Mouse (Mus musculus): ENCODE measurements at regions not wholly inside any gene's neighbourhood (a gene's known extent, or its start where the extent isn't known, plus 50 kb on each side); places are given as distances from the start of the nearest gene placed in this dataset.
"Not testable (repeated sequence)": the region's sequence is repeated elsewhere in the genome, so short reads cannot be mapped to it uniquely, and the experiment has no call there.

DNA sequence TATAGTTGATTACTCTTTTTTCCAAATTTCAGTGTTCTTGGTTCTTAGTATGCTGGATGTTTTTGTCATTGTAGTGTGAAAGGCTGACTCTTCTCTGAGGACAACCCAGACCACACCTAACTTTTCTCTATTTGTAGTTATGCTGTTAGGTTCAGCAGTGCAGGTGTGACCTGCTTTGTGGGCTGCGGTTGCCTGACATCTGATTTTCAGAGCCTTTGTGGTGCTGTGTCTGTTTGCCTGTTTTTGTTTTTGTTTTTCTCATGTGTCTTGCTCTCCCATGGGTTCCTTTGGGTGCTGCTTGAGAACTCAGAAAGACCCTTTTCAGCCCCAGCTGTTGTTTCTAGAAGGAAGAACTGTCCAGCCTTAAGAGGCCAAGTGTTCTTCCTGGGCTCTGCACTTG lies 52.0 kb upstream of the Trpm1 start:
- DNase-seq (ENCODE audit: low spot score) = no peak

DNA sequence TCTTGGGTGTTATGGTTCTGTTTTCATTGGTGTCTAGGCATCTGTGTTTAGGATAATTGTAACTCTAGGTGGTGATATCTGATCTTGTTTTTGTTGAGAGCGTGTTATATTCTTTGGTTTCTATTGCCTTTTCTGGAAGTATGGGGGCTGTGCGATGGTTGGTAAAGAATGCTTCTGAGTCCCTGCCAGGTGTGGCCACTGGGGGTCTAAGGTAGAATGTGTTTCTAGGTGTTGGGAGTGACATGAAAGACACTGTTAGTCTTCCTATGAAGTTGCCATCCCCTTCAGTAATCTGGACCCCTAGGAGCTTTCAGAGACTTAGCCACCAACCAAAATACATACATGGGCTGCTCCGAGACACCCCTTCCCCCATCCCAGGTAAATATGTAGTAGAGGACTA lies 54.0 kb upstream of the Trpm1 start:
- no peak overlapping the region for H3K4me3 ChIP-seq (ENCODE audit: low read depth, low read length)
- H3K4me1 ChIP-seq (ENCODE audit: control insufficient read depth, insufficient read depth, low read length) = no peaks in the 10 kb centered on the region
- WGBS = 94% methylated on average over 3 of the region's 3 CpGs
- H3K4me2 ChIP-seq (ENCODE audit: low read length) = no peak overlapping the region
- no peak overlapping the region for H3K27ac ChIP-seq (ENCODE audit: low read depth, low read length)
- no peaks in the 10 kb centered on the region for H3K36me3 ChIP-seq (ENCODE audit: control insufficient read depth, insufficient read depth, low read length)
- H3K9ac ChIP-seq (ENCODE audit: low read length) = no peak overlapping the region
- DNase-seq (ENCODE audit: low spot score) = no peak
- ATAC-seq = no peak
- no peaks in the 10 kb centered on the region for H3K27me3 ChIP-seq (replicated peaks; ENCODE audit: control insufficient read depth, insufficient read depth, low read length)
- H3K9me3 ChIP-seq (replicated peaks; ENCODE audit: control insufficient read depth, low read length) = no peaks in the 10 kb centered on the region; the same call in 1 of the 2 replicates

More for the DNA sequence above, 52.0 kb upstream of the Trpm1 start:
- Histone ChIP-seq H3K9ac (ENCODE audit: low read length) (no peak overlapping the region), H3K36me3 (ENCODE audit: control insufficient read depth, insufficient read depth, low read length) (no peaks in the 10 kb centered on the region), H3K4me3 (ENCODE audit: low read depth, low read length) (no peak overlapping the region), H3K27ac (ENCODE audit: low read depth, low read length) (no peak overlapping the region), H3K9me3 (replicated peaks; ENCODE audit: control insufficient read depth, low read length) (no peaks in the 10 kb centered on the region; the same call in 1 of the 2 replicates), H3K4me2 (ENCODE audit: low read length) (no peak overlapping the region), H3K4me1 (ENCODE audit: control insufficient read depth, insufficient read depth, low read length) (no peaks in the 10 kb centered on the region), H3K27me3 (replicated peaks; ENCODE audit: control insufficient read depth, insufficient read depth, low read length) (no peaks in the 10 kb centered on the region)
- ATAC-seq = no peak
- WGBS = 91% methylated on average over 1 of the region's 1 CpGs

DNA sequence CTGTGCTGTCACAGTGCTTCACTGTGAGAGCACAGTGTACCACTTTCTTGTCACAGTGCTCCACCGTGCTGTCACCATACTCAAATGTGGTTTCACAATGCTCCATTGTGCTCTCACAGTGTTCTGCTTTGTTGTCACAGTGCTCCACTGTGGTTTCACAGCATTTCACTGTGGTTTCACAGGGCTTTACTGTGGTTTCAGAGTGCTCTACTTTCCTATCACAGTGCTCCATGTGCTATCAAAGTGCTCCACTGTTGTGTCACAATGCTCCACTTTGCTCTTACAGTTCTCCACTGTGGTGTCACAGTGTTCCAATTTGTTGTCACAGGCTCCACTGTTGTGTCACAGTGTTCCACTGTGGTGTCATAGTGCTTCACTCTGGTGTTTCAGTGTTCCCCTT lies 63.6 kb upstream of the Trpm1 start:
- no peak overlapping the region for H3K9ac ChIP-seq (ENCODE audit: low read length)

DNA sequence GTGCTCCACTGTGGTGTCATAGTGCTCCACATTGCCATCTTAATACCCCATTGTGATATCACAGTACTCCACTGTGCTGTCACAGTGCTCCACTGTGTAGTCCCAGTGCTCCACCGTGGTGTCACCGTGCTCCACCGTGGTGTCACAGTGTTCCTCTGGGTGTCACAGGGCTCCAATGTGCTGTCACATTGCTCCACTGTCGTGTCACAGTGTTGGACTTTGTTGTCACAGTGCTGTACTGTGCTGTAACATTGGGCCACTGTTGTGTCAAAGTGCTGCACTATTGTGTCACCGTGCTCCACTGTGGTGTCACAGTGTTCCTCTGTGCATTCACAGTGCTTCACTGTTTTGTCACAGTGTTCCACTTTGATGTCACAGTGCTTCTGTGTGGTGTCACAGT lies 64.6 kb upstream of the Trpm1 start:
- no peak overlapping the region for H3K27ac ChIP-seq (ENCODE audit: low read depth, low read length)
- no peak overlapping the region for H3K4me2 ChIP-seq (ENCODE audit: low read length)
- H3K27me3 ChIP-seq (replicated peaks; ENCODE audit: control insufficient read depth, insufficient read depth, low read length) = no peaks in the 10 kb centered on the region
- ATAC-seq = no peak
- no peaks in the 10 kb centered on the region for H3K9me3 ChIP-seq (replicated peaks; ENCODE audit: control insufficient read depth, low read length)
- H3K4me3 ChIP-seq (ENCODE audit: low read depth, low read length) = no peak overlapping the region
- no peaks in the 10 kb centered on the region for H3K4me1 ChIP-seq (ENCODE audit: control insufficient read depth, insufficient read depth, low read length)
- no peak for DNase-seq (ENCODE audit: low spot score)
- H3K9ac ChIP-seq (ENCODE audit: low read length) = no peak overlapping the region
- H3K36me3 ChIP-seq (ENCODE audit: control insufficient read depth, insufficient read depth, low read length) = no peaks in the 10 kb centered on the region
- WGBS = 91% methylated on average over 5 of the region's 5 CpGs

More for the DNA sequence above, 63.6 kb upstream of the Trpm1 start:
- H3K4me2 ChIP-seq (ENCODE audit: low read length) = no peak overlapping the region
- 76% methylated on average over 1 of the region's 1 CpGs for WGBS
- no peaks in the 10 kb centered on the region for H3K9me3 ChIP-seq (replicated peaks; ENCODE audit: control insufficient read depth, low read length)
- DNase-seq (ENCODE audit: low spot score) (no peak), ATAC-seq (no peak)
- no peak overlapping the region for H3K4me3 ChIP-seq (ENCODE audit: low read depth, low read length)
- no peaks in the 10 kb centered on the region for H3K27me3 ChIP-seq (replicated peaks; ENCODE audit: control insufficient read depth, insufficient read depth, low read length)
- H3K4me1 ChIP-seq (ENCODE audit: control insufficient read depth, insufficient read depth, low read length) = no peaks in the 10 kb centered on the region
- H3K27ac ChIP-seq (ENCODE audit: low read depth, low read length) = no peak overlapping the region
- no peaks in the 10 kb centered on the region for H3K36me3 ChIP-seq (ENCODE audit: control insufficient read depth, insufficient read depth, low read length)

DNA sequence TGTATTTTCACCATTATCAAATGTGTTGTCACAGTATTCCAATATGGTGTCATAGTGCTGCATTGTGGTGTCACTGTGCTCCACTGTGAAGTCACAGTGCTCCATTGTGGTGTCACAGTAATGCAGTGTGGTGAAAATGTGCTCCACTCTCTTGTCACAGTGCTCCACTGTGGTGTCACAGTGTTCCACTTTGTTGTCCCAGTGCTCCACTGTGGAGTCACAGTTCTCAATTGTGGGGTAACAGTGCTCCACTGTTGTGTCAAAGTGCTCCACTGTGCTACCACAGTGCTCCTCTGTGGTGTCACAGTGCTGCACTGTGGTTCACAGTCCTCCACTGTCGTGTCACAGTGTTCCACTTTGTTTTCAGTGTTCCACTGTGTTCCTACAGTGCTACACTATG lies 69.7 kb upstream of the Trpm1 start:
- DNase-seq (ENCODE audit: low spot score); H3K9me3 ChIP-seq (replicated peaks; ENCODE audit: control insufficient read depth, low read length); ATAC-seq; H3K27ac ChIP-seq (ENCODE audit: low read depth, low read length); H3K4me1 ChIP-seq (ENCODE audit: control insufficient read depth, insufficient read depth, low read length); H3K4me3 ChIP-seq (ENCODE audit: low read depth, low read length); H3K36me3 ChIP-seq (ENCODE audit: control insufficient read depth, insufficient read depth, low read length); H3K27me3 ChIP-seq (replicated peaks; ENCODE audit: control insufficient read depth, insufficient read depth, low read length); H3K9ac ChIP-seq (ENCODE audit: low read length); H3K4me2 ChIP-seq (ENCODE audit: low read length): not testable (repeated sequence)
- 69% methylated on average over 1 of the region's 1 CpGs for WGBS

DNA sequence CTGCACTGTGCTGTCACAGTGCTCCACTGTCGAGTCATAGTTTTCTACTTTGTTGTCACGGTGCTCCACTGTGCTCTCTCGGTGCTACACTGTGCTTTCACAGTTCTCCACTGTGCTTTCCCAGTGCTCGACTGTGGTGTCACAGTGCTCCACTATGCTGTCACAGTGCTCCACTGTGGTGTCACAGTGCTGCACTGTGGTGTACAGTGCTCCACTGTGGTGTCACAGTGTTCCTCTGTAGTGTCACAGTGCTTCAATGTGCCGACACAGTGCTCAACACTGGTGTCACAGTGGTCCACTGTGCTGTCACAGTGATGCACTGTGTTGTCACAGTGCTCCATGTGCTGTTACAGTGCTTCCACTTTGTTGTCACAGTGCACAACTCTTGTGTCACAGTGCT lies 71.0 kb upstream of the Trpm1 start:
- Histone ChIP-seq H3K4me1 (ENCODE audit: control insufficient read depth, insufficient read depth, low read length) (no peaks in the 10 kb centered on the region), H3K4me3 (ENCODE audit: low read depth, low read length) (no peak overlapping the region), H3K27ac (ENCODE audit: low read depth, low read length) (no peak overlapping the region), H3K36me3 (ENCODE audit: control insufficient read depth, insufficient read depth, low read length) (no peaks in the 10 kb centered on the region), H3K27me3 (replicated peaks; ENCODE audit: control insufficient read depth, insufficient read depth, low read length) (no peaks in the 10 kb centered on the region), H3K9ac (ENCODE audit: low read length) (no peak overlapping the region), H3K9me3 (replicated peaks; ENCODE audit: control insufficient read depth, low read length) (no peaks in the 10 kb centered on the region), H3K4me2 (ENCODE audit: low read length) (no peak overlapping the region)
- ATAC-seq (no peak), DNase-seq (ENCODE audit: low spot score) (no peak)
- 88% methylated on average over 5 of the region's 5 CpGs for WGBS

DNA sequence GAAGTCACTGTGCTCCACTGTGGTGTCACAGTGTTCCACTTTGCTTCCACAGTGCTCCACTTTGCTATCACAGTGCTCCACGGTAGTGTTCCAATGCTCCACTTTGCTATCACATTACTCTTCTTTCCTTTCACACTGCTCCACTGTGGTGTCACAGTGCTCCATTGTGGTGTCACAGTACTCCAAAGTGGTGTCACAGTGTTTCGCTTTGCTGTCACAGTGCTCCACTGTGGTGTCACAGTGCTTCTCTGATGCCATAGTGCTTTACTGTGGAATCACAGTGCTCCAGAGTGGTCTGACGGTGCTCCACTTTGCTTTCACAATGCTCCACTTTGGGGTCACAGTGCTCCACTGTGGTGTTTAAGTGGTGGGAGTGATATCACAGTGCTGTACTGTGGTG lies 71.4 kb upstream of the Trpm1 start:
- Histone ChIP-seq H3K4me1 (ENCODE audit: control insufficient read depth, insufficient read depth, low read length) (no peaks in the 10 kb centered on the region), H3K9me3 (replicated peaks; ENCODE audit: control insufficient read depth, low read length) (no peaks in the 10 kb centered on the region), H3K27me3 (replicated peaks; ENCODE audit: control insufficient read depth, insufficient read depth, low read length) (no peaks in the 10 kb centered on the region), H3K27ac (ENCODE audit: low read depth, low read length) (no peak overlapping the region), H3K4me3 (ENCODE audit: low read depth, low read length) (no peak overlapping the region), H3K9ac (ENCODE audit: low read length) (no peak overlapping the region), H3K4me2 (ENCODE audit: low read length) (no peak overlapping the region), H3K36me3 (ENCODE audit: control insufficient read depth, insufficient read depth, low read length) (no peaks in the 10 kb centered on the region)
- WGBS = 90% methylated on average over 3 of the region's 3 CpGs
- DNase-seq (ENCODE audit: low spot score) (no peak), ATAC-seq (no peak)

DNA sequence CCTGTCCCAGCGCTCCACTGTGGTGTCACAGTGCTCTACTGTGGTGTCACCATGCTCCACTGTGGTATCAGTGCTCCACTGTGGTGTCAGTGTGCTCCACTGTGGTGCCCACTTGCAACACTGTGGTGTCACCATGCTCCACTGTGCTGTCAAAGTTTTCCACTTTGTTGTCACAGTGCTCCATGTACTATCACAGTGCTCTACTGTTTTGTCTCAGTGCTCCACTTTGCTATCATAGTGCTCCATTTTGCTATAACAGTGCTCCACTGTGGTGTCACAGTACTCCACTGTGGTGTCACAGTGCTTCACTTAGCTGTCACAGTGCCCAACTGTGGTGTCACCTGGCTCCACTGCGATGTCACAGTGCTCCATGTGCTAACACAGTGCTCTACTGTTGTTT lies 72.0 kb upstream of the Trpm1 start:
- no peak overlapping the region for H3K4me3 ChIP-seq (ENCODE audit: low read depth, low read length)
- H3K27me3 ChIP-seq (replicated peaks; ENCODE audit: control insufficient read depth, insufficient read depth, low read length) = no peaks in the 10 kb centered on the region
- H3K9ac ChIP-seq (ENCODE audit: low read length) = no peak overlapping the region
- no peak overlapping the region for H3K4me2 ChIP-seq (ENCODE audit: low read length)
- no peaks in the 10 kb centered on the region for H3K36me3 ChIP-seq (ENCODE audit: control insufficient read depth, insufficient read depth, low read length)
- DNase-seq (ENCODE audit: low spot score) (no peak), ATAC-seq (no peak)
- H3K9me3 ChIP-seq (replicated peaks; ENCODE audit: control insufficient read depth, low read length) = no peaks in the 10 kb centered on the region
- H3K27ac ChIP-seq (ENCODE audit: low read depth, low read length) = no peak overlapping the region
- WGBS = 70% methylated on average over 2 of the region's 2 CpGs
- H3K4me1 ChIP-seq (ENCODE audit: control insufficient read depth, insufficient read depth, low read length) = no peaks in the 10 kb centered on the region

DNA sequence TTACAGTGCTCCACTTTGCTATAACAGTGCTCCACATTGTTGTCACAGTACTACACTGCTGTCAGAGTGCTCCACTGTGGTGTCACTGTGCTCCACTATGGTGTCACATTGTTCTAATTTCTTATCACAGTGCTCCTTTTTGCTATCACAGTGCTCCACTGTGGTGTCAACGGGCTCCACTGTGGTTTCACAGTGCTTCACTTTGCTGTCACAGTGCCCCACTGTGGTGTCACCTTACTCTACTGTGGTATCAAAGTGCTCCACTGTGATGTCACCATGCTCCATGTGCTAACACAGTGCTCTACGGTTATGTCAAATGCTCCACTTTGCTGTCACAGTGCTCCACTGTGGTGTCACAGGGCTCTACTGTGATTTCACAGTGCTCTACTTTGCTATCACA lies 72.6 kb upstream of the Trpm1 start:
- H3K4me3 ChIP-seq (ENCODE audit: low read depth, low read length) = no peak overlapping the region
- H3K4me2 ChIP-seq (ENCODE audit: low read length) = no peak overlapping the region
- H3K36me3 ChIP-seq (ENCODE audit: control insufficient read depth, insufficient read depth, low read length) = no peaks in the 10 kb centered on the region
- no peak overlapping the region for H3K27ac ChIP-seq (ENCODE audit: low read depth, low read length)
- ATAC-seq = no peak
- H3K27me3 ChIP-seq (replicated peaks; ENCODE audit: control insufficient read depth, insufficient read depth, low read length) = no peaks in the 10 kb centered on the region
- WGBS = 84% methylated on average over 2 of the region's 2 CpGs
- no peak for DNase-seq (ENCODE audit: low spot score)
- H3K9me3 ChIP-seq (replicated peaks; ENCODE audit: control insufficient read depth, low read length) = no peaks in the 10 kb centered on the region
- H3K9ac ChIP-seq (ENCODE audit: low read length) = no peak overlapping the region
- H3K4me1 ChIP-seq (ENCODE audit: control insufficient read depth, insufficient read depth, low read length) = no peaks in the 10 kb centered on the region

DNA sequence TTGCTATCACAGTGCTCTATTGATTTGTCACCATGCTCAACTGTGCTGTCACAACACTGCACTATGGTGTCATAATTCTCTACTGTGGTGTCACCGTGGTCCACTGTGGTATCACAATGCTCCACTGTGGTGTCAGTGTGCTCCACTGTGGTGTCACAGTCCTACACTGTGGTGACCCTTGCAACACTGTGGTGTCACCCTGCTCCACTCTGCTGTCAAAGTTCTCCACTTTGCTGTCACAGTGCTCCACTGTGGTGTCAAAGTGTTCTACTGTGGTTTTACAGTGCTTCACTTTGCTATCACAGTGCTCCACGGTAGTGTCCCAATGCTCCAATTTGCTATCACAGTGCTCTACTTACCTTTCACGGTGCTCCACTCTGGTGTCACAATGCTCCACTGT lies 74.3 kb upstream of the Trpm1 start:
- Histone ChIP-seq H3K36me3 (ENCODE audit: control insufficient read depth, insufficient read depth, low read length) (no peaks in the 10 kb centered on the region), H3K27ac (ENCODE audit: low read depth, low read length) (no peak overlapping the region), H3K4me1 (ENCODE audit: control insufficient read depth, insufficient read depth, low read length) (no peaks in the 10 kb centered on the region), H3K4me3 (ENCODE audit: low read depth, low read length) (no peak overlapping the region), H3K4me2 (ENCODE audit: low read length) (no peak overlapping the region), H3K9me3 (replicated peaks; ENCODE audit: control insufficient read depth, low read length) (no peaks in the 10 kb centered on the region), H3K27me3 (replicated peaks; ENCODE audit: control insufficient read depth, insufficient read depth, low read length) (no peaks in the 10 kb centered on the region), H3K9ac (ENCODE audit: low read length) (no peak overlapping the region)
- 89% methylated on average over 3 of the region's 3 CpGs for WGBS
- DNase-seq (ENCODE audit: low spot score) (no peak), ATAC-seq (no peak)
